Mouse (Mus musculus): ENCODE measurements around the gene Phf20.
A peak's percentile ranks its signal among the peaks of the same experiment; 100 is the strongest.

Gene Phf20

DNA sequence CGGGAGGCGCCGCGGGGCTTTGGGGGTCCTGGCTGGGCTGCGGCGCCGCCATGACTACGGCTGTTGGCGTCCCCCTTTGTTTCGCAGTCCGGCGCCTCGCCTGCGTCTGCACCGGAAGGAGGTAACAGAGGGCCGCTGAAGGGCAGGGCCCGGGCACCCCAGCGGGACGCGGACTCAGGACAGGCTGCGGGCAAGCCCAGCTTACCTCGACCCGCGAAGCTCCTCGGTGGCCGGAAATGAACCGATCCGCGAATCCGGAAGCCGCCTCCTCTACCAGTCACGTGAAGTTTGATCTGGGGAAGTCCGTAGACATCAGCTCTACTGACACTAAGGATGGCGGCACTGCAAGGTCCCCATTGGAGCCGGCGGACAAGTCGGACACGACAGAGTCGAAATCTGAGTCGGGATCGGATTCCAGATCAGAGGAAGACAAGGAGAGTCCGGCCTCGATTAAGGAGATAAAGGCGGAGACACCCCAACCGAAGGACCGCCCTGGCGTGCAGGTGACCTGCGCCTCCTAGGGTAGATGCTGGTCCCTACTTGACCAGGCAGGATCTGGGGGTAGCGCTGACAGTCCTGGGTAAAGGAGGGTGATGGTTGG lies 116.1 kb downstream of the Phf20 start, which contains the start of the genes Cnbd2 and Scand1:
Gene Cnbd2, plus strand, starts transcription at position 3 of the 601 bp plus-strand sequence.
Gene Scand1, minus strand, starts transcription at position 408 of the 601 bp plus-strand sequence.
- peak; percentile 69 to 75 for DNase-seq (ENCODE audit: low spot score in 2 of 2)

DNA sequence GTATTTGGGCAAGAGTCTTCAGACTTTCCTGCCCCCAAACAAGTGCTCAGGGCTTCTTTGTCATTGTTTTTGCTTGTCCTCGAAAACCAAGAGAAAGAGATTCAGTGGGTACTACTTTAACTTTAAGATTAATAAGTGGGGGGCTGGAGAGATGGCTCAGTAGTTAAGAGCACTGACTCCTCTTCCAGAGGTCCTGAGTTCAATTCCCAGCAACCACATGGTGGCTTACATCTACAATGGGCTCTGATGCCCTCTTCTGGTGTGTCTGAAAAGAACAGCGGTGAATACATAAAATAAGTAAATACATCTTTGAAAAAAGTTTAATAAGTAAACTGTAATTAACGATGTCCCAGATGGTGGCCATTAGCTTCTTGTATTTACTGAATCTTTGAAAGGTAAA lies 116.9 kb downstream of the Phf20 start:
- DNase-seq (ENCODE audit: low spot score in 2 of 2) = no peak

DNA sequence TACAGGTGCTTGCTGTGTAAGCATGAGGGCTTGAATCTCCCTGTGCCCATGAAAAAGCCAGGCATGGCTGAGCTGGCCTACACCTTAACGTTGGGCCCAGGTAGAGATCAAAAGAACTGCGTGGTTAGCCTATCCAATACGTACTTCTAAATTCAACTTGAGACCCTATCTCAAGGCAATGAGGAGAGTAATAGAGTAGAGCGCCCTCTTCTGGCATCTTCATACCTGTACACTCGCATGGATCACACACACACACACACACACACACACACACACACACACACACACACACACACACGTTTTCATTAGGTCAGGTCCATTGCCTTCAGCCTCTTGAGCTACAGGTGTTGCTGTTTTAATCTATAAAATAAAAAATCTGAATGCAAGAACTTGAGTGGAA lies 118.5 kb downstream of the Phf20 start:
- DNase-seq (ENCODE audit: low spot score in 2 of 2) = no peak

DNA sequence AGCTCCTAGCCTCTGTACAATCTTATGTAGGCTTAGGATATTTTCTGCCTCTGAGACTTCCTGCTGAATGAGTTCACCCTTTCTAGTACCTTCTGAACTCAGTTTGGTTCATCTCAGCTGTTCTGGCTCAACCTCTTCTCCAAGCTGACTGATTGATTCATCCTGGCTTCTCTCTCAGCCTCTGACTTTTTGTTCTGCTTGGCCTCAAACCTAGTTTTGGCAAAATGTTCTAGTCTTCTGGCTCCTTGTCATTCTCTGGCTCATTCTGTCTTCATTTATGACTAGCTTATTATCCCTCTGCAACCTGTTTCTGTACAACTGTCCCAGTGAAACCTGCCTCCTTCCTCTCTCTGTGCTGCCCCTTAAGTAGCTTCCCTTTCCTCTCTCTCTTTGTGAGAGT lies 122.2 kb downstream of the Phf20 start:
- no peak for DNase-seq (ENCODE audit: low spot score in 2 of 2)

DNA sequence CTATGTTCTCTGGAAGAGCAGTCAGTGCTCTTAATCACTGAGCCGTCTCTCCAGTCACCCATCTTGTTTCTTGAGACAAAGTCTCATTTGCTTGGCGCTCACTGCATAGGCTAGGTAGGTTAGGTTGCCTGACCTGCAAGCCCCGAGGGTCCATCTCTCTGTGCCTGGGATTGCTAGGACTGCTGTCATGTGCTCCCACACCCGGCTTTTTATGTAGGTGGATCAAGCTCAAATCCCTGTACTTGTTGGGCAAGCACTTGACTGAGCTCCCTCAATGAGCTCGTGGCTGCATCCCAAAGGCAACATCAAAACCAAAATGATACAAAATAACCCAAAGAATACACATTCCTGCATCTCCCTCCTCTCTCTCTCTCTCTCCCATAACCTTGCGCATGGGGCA lies 125.3 kb downstream of the Phf20 start:
- no peak for DNase-seq (ENCODE audit: low spot score in 2 of 2)

DNA sequence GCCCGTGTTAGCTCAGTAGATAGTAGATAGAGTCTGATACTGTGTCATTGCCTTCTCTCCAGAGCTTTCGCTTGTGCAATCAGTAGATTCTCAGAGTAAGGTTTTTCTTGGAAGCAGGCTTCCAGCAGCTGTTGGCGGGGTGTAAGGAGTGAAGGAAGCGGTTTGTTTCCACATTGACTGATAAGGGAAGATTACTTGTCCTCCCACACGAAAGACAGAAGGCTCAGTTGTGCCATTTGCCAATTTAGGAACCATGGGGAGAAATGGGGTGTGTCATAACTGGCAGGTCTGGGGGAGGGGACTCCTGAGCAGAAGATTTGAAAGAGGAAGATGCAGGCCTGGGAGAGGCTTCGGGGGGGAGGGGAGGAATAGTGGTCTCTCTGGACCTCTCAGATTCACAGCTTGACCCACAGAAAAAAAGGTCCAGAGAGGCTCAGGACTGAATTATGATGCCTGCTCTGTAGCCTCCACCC lies 127.9 kb downstream of the Phf20 start:
- DNase-seq (ENCODE audit: low spot score in 2 of 2) = no peak

DNA sequence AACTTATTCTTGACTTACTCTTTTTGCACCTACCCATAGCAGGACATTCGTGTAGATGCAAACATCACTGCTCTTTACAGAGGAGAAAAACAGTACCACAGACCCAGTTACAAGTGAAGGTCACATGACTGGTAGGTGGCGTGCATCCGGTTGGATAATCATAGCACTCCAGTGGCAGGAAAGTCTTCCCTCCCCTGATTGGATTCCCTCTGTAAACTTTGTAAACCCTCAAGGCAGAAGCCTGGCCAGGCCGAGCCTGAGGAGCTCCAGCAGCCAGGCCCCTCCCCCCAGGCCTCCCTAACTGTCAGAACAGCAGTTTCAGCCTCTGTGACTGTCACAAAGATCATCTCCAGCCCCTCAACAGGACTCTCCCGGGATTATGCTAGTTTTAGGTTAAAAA lies 128.4 kb downstream of the Phf20 start:
- DNase-seq (ENCODE audit: low spot score in 2 of 2) = no peak

DNA sequence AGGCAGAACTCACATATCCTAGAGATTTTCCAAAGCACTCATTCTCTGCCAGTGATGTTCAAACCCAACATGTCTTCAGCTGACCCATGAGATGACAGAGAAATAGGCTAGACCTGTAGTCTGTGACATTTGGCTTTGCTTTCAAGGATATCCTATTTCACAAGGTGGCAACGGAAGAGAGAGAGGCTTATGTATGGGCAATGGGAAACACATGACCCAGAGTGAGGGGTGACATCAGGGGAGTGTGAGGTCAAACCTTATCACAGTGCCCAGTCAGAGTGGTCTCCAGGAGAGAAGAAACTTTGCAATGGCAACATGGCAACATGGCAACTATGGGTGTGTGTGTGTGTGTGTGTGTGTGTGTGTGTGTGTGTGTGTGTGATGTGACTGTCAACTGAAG lies 134.4 kb downstream of the Phf20 start:
- DNase-seq (ENCODE audit: low spot score in 2 of 2) = no peak

DNA sequence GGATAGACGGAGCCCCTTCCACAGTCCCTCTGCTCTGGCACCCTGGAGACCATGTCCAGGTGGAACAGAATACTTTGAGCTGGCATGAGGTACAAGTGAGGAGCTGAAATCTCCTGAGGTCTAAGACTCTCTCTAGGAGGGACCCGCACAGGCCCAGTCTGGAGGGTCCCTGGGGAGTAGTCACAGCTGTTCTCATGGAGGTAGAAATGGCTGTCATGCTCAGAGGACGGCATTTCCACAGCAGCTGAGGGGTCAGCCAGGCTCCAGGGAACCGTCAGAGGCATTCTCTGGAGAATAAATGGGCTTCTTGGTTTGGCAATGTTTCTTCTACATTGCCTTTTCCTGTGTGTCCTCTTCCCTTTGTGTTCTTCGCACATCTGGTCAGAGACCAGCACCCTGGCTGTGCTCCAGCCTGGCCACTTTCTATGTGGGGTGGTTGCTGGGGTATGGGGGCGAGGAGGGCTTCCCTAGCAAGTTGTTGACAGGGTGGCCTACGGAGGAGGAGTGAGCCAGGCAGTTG lies 135.2 kb downstream of the Phf20 start:
- DNase-seq (ENCODE audit: low spot score in 2 of 2) = no peak

DNA sequence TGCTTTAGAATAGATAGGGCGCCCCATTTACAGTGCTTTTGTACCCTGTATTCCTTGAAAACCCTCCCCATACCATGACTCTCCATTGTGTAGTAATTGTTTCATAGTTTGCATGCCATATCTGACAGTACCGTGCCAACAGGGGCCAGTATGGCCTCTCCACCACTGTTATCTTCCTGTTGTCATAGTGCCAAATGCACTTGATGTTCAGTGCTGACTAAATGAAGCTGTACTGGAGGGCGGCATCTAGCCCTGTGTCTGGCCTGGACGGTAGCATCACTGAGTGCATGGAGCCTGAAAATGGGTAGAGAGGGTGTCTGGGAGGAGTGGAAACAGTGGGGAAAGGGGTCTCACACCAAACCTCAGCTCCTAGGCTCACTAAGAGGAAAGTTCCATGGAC lies 143.8 kb downstream of the Phf20 start:
- no peak for DNase-seq (ENCODE audit: low spot score in 2 of 2)

DNA sequence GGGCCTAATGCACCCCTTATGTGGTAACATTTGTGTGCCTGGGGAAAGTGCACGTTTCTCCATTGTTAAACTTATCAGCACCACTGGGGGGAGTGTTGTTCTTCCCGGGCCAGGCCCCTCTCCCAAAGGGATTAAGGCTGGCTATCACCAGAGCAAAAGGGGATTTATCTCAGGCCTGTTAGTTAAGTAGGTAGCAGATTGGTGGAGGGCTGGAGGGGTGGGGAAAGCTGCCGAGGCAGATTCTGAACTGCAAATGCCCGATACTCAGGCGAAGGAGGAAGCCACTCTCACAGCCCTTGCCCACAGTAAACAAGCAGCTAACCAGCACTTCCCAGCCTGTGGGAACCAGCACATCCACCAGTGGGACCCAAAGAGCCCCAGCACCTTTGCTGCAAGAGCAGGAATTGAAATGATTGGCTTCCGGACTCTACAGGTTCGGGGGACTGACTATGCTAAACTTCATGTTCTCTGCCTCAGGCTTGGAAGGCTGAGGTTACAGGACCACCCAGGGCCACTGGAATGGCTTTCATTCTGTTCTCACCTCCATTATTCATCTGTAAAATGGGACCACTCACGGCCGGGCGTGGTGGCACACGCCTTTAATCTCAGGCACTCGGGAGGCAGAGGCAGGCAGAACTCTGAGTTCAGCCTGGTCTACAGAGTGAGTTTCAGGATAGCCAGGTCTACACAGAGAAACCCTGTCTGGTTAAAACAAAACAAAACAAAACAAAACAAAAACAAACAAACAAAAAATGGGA lies 148.7 kb downstream of the Phf20 start:
- no peak for DNase-seq (ENCODE audit: low spot score in 2 of 2)

DNA sequence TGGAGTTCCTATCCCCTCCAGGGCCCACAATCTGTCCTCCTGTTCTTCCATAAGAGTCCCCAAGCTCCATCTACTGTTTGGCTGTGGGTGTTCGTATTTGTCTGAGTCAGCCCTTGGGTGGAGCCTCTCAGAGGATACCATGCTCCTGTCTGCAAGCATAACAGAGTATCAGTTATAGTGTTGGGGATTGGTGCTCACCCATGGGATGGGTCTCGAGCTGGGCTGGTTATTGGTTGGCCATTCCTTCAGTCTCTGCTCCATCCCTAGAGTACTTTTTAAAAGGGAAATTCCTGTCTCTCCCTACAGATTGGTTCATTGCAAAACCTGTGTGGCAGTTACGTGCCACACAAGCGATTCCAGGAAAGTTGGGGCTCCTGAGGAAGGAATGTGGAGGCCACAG lies 152.5 kb downstream of the Phf20 start:
- no peak for DNase-seq (ENCODE audit: low spot score in 2 of 2)

DNA sequence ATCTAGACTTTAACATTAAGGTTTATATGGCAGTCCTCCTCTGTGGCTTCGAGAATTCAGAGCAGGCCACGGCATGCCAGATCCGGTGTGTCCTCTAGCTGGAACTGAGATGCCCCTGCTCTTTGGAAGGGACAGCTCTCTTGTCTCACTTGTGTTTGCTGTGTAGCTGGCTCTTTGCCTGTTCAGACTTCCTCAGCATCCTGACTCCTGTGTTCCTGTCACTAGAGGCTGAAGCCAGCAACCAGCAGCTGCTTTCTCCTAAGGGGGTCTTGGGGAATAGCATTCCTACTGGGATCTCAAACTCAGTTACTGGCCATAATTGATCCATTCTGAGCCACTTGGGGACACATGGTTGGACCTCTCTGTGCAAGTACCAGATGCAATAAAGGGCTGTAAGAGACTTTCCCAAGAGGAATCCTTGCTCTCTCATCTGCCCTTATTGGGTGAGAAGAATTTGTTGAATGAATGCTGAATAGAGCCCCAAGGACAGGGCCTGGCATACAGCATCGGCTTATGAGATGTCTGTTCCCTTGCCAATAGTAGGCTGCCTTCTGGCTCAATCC lies 153.1 kb downstream of the Phf20 start:
- DNase-seq (ENCODE audit: low spot score in 2 of 2) = no peak

DNA sequence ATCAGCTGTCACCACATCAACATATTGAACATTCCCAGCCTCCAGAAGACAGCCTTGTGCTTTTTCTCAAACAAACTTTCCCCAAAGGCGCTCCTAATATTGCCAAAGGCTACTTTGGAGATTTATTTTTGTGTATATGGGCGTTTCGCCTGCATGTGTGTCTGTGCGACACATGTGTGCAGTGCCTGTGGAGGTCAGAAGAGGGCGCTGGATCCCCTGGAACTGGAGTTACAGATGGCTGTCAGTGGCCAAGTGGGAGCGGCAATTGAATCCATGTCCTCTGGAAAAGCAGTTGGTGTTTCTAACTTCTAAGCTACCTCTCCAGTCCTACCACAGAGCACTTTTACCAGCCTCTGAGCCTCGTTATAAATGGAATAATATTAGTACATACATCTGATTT lies 155.0 kb downstream of the Phf20 start:
- no peak for DNase-seq (ENCODE audit: low spot score in 2 of 2)

DNA sequence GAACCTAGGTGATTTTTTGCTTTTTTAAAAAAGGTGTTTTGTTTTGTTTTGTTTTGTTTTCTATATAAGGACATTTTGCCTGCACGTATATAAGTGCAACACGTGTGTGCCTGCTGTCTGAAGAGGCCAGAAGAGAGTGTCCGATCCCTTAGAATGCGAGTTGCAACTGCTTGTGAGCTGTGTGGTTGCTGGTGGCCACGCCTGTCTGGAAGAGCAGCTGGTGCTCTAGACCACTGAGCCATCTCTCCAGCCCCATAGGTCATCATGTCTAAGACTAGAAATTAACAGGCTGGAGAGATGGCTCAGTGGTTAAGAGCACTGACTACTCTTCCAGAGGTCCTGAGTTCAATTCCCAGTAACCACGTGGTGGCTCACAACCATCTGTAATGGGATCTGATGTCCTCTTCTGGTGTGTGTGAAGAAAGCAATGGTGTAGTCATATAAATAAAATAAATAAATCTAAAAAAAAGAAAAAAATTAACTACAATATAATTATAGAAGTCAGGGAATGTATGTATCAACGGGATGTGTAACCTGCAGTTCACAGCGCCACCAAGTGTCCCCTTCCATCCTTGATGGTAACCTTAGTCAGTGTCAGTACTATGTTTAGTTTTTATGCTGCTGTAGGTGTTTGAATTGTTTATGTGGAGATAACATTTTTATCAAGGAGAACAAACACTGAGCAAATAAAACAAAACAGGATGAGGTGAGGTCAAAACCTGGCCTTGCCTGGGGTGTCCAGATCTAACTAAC lies 156.3 kb downstream of the Phf20 start:
- no peak for DNase-seq (ENCODE audit: low spot score in 2 of 2)

DNA sequence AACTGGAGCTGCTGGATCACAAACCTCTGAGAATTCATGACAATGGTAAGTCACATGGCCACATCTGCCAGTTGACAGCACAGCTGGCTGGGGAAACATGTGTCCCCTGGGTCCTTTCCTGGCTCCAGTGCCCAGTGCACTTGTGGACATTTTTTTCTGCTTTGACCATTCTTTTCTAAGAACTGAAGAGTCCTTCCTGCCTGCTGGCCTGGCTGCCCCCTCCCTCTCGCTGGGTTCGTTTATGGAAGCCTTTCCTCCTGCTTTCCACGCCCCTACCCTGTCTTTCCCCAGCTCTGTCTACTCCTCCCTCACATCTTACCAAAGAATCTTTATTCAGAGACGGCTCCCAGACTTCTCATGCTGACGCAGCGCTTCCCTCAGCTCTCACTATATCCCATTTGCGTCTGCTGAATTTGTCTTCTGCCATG lies 157.0 kb downstream of the Phf20 start:
- no peak for DNase-seq (ENCODE audit: low spot score in 2 of 2)

DNA sequence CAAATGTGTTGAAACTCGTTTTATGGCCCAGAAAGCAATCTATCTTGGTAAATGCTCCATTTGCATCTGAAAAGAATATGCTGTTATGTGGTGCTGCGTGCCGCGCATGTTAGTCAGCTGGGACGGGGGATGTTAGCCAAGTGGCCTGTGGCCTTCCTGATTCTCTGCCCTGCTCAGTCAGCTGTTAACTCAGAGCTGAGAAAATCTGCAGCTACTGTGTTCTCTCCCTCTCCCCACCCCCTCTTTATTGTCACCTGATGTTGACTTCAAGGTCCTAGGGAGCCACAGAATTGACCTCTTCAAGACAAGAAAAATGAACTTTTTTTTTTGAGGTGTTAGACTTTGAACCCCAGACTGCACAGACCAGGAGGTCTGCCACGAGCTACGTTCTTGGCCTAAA lies 159.8 kb downstream of the Phf20 start:
- no peak for DNase-seq (ENCODE audit: low spot score in 2 of 2)
